Mouse (Mus musculus) hindbrain, embryonic 12.5 days (tissue): ENCODE measurements around the gene Pllp. TPM values are rescaled to one million over a fixed set of nuclear protein-coding genes. Genes with fewer than 3 reads are reported as not detected.

Experiments used
- ATAC-seq: fragments of 200-750 bp; cut with Nextera tagmentation; 2 replicates; pipeline ENCODE4 v1.8.0; 2017; ENCODE audit warnings: moderate TSS enrichment; ENCODE audit not compliant: low FRiP score
- H3K27ac ChIP-seq: fragments of 300-500 bp; sonication (generic); 2 replicates; pipeline ENCODE4 v1.5.1; 2016; ENCODE audit warnings: mild to moderate bottlenecking
- H3K27me3 ChIP-seq: fragments of 300-500 bp; sonication (generic); 2 replicates; pipeline ENCODE4 v1.6.1; 2016; ENCODE audit warnings: mild to moderate bottlenecking
- H3K36me3 ChIP-seq: fragments of 300-500 bp; sonication (generic); 2 replicates; pipeline ENCODE4 v1.6.1; 2016; ENCODE audit warnings: mild to moderate bottlenecking
- H3K4me1 ChIP-seq: fragments of 300-500 bp; sonication (generic); 2 replicates; pipeline ENCODE4 v1.6.1; 2016
- H3K4me2 ChIP-seq: fragments of 300-500 bp; sonication (generic); replicated peaks from 2 replicates; pipeline ENCODE4 v1.6.1; 2016; ENCODE audit warnings: mild to moderate bottlenecking
- H3K4me3 ChIP-seq: fragments of 300-500 bp; sonication (generic); 2 replicates; pipeline ENCODE4 v1.5.1; 2016; ENCODE audit warnings: mild to moderate bottlenecking
- H3K9ac ChIP-seq: fragments of 300-500 bp; sonication (generic); 2 replicates; pipeline ENCODE4 v1.6.1; 2016; ENCODE audit warnings: mild to moderate bottlenecking, moderate library complexity
- H3K9me3 ChIP-seq: fragments of 300-500 bp; sonication (generic); replicated peaks from 2 replicates; pipeline ENCODE4 v1.6.1; 2016; ENCODE audit warnings: mild to moderate bottlenecking
- WGBS: fragments of 180-500 bp; shearing (Covaris S2); methylation state at CpG from one replicate; pipeline ENCODE4 v1.1.7; 2016; 5-methylcytosine and 5-hydroxymethylcytosine counted together
- polyA plus RNA-seq: library from polyadenylated mRNA; unstranded; fragments of >200 nt; fragmentation: Nextera tagmentation; extraction: Ambion mirVana; gene quantifications from 2 replicates; pipeline ENCODE4 v1.2.1, GENCODE M21; 2016

Gene Pllp
- polyA plus RNA-seq, 1 experiment from 2014 or later: 0.41 TPM

DNA sequence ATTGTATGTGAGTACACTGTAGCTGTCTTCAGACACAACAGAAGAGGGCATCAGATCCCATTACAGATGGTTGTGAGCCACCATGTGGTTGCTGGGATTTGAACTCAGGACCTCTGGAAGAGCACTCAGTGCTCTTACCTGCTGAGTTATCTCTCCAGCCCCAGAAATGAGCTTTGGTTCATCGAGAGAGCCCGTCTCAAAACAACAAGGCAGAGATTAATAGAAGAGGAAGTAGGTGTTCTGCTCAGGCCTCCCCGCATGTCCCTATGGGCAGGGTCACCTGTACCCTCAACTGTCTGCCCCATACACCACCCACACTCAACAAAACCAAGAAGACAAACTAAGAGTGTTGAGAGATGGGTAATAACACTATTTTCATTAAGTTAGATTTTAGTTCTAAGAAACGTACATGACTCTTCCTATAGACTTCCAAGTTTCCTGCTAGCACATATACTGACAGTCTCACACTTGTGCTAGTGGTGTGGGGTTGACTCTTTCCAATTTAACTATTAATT is 4.4 kb upstream of the Pllp start:
- peaks cover 8% of the 10 kb centered on the region for H3K4me1 ChIP-seq
- H3K27me3 ChIP-seq: peaks cover 33% of the 10 kb centered on the region
- no peaks in the 10 kb centered on the region for H3K36me3 ChIP-seq
- no peak overlapping the region for H3K4me2 ChIP-seq
- H3K4me3 ChIP-seq: no peak overlapping the region
- no peak overlapping the region for H3K9ac ChIP-seq
- ATAC-seq: no peak
- no peaks in the 10 kb centered on the region for H3K9me3 ChIP-seq
- no peak overlapping the region for H3K27ac ChIP-seq
- 88% methylated on average over 4 of the region's 4 CpGs for WGBS

DNA sequence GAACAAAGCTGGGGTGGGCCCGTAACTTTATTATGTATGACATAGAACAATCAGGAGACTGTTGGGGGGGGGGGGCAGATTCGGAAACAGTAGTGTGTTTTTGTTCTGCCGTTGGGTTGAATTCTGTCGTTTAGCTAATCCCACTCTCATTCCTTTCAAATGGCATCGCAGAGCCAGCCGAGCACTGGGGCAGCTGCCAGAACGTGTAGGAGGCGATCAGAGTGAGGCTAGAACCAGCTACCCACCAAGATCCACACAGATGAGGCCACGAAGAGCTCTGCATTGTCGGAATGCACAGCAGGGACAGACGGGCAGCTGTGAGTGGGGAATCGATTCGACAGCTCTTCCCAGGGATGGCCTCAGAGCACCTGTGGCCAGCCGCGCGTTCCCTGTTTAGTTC is 3.3 kb upstream of the Pllp start:
- H3K27me3 ChIP-seq: peaks cover 40% of the 10 kb centered on the region
- no peak overlapping the region for H3K4me2 ChIP-seq
- WGBS: 66% methylated on average over 16 of the region's 16 CpGs
- no peaks in the 10 kb centered on the region for H3K9me3 ChIP-seq
- H3K36me3 ChIP-seq: no peaks in the 10 kb centered on the region
- no peak for ATAC-seq
- peaks cover 13% of the 10 kb centered on the region for H3K4me1 ChIP-seq
- H3K4me3 ChIP-seq: no peak overlapping the region
- no peak overlapping the region for H3K27ac ChIP-seq
- H3K9ac ChIP-seq: no peak overlapping the region

DNA sequence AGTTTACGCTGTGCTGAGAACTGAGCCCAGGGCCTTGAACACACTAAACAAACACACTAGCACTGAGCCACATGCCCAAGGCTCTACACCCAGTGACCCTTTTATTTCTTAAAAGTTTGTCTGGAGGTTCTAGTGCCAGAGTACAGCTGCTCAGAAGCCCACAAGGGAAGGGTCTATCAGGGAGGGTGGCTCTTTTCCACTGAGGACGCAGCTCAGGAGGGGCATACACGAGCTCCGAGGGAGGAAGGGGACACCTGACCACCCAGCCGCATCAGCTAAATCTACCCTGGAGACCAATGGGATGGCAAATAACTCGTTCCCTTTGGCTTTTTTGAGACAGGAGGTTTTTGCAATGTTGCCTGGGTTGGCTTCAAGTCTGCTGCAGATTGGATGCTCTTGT is 1.9 kb upstream of the Pllp start:
- Histone ChIP-seq H3K9me3 (no peaks in the 10 kb centered on the region), H3K4me1 (peaks cover 13% of the 10 kb centered on the region), H3K4me2 (no peak overlapping the region), H3K4me3 (no peak overlapping the region), H3K9ac (no peak overlapping the region), H3K27ac (no peak overlapping the region), H3K36me3 (no peaks in the 10 kb centered on the region), H3K27me3 (peaks cover 54% of the 10 kb centered on the region)
- no peak for ATAC-seq
- 82% methylated on average over 6 of the region's 6 CpGs for WGBS

DNA sequence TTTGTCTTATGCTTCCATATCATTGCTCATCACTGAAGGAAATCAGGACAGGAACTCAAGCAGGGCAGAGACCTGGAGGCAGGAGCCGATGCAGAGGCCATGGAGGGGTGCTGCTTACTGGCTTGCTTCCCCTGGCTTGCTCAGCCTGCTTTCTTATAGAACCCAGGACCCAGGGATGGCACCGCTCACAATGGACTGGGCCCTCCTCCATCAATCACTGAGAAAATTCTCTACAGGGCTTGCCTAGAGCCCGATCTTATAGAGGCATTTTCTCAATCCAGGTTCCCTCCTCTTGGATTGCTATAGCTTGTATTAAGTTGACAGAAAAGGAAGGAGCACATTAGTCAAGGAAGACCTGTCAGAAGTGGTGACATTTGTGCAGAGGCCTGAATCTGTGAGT is 488 bp upstream of the Pllp start:
- H3K4me2 ChIP-seq: no peak overlapping the region
- H3K4me3 ChIP-seq: 0 out of 2 replicates have a peak overlapping the region, but pooled peaks have one; percentile 40
- no peak overlapping the region for H3K9ac ChIP-seq
- H3K36me3 ChIP-seq: no peaks in the 10 kb centered on the region
- WGBS: 52% methylated on average over 3 of the region's 3 CpGs
- peaks cover 66% of the 10 kb centered on the region for H3K27me3 ChIP-seq
- H3K27ac ChIP-seq: no peak overlapping the region
- H3K9me3 ChIP-seq: no peaks in the 10 kb centered on the region
- no peak for ATAC-seq
- H3K4me1 ChIP-seq: peaks cover 13% of the 10 kb centered on the region

DNA sequence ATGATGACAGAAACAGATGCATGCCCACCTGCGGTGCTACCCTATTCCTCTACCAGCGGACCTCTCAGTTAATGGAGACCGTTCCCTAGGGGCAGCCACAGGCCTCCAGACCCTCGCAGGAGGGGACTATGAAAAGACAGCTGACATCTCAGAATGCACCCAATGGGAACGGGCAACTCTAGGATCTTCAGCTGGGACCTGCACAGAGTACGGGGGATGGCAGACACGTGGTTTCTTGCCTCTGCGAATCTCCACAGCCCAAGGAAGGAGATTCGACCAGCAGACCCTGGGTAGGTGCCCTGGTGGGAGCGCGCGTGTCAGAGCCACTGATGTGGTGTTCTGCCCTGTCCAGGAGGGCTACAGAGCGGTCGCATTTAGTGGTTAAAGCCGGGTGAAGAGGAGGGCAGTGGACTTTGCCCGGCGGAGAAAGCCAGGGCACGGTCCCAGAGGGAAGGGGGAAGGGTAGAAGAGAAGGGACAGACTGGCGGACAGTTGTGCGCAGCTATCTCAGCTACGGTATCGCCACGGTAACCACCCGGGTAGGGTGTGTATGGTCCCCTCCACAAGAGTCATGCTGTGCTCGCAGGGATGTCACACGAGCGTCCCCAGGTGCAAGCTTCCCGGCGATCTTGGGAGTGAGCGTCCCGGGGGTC is 611 bp downstream of the Pllp start:
- Histone ChIP-seq H3K9me3 (no peaks in the 10 kb centered on the region), H3K4me1 (peaks cover 13% of the 10 kb centered on the region), H3K4me3 (peak overlapping the region; percentile 40), H3K36me3 (no peaks in the 10 kb centered on the region), H3K27me3 (peaks cover 66% of the 10 kb centered on the region), H3K4me2 (peak overlapping the region; percentile 61), H3K27ac (no peak overlapping the region), H3K9ac (peak overlapping the region; percentile 35; the same call in 1 of the 2 replicates)
- WGBS: under 1% methylated on average over 31 of the region's 31 CpGs
- peak; percentile 69 for ATAC-seq

DNA sequence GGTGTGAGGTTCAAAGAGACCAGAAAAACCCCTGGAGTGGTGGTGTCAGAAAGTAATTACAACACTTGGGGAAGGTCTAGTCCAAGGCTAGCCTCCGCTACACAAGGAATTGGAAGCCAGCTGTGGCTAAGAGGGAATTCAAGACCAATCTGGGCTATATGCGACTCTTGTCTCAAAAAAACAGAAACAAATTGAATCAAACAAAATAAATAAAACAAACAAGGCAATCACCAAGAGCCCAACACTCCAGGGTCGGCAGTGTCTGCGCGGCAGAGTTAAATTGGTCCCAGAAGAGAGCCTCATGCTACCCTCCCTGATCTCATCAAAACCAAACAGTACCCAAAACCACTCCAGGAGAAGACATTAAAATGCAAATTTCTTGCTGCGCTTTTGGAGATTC is 1.4 kb downstream of the Pllp start:
- Histone ChIP-seq H3K9ac (no peak overlapping the region), H3K27ac (no peak overlapping the region), H3K36me3 (no peaks in the 10 kb centered on the region), H3K4me2 (0 out of 2 replicates have a peak overlapping the region, but pooled peaks have one; percentile 61), H3K9me3 (no peaks in the 10 kb centered on the region), H3K27me3 (peaks cover 66% of the 10 kb centered on the region), H3K4me3 (no peak overlapping the region), H3K4me1 (peaks cover 13% of the 10 kb centered on the region)
- WGBS: 3% methylated on average over 6 of the region's 6 CpGs
- ATAC-seq: no peak

DNA sequence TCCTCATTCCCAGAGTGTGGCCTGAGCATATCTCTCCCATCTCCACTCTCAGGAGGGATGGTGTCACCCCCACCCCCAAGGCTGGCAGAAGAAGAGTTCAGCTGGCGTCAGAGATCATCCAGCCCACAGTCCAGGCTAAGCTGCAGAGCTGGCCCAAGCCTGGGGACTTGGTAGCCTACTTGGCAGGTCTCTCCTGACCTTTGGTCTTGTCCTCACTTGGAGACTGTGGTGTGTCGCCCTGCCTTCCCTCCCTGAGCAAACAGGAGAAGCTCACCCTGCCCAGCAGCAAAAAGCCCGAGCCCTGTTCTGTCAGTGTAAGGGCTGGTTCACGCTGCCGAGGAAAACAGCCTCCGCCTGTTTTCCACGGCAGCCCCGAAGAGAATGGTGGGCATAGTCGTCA is 10.1 kb downstream of the Pllp start:
- no peak overlapping the region for H3K4me3 ChIP-seq
- no peaks in the 10 kb centered on the region for H3K27me3 ChIP-seq
- H3K9ac ChIP-seq: no peak overlapping the region
- H3K9me3 ChIP-seq: no peaks in the 10 kb centered on the region
- H3K4me2 ChIP-seq: no peak overlapping the region
- WGBS: 74% methylated on average over 9 of the region's 9 CpGs
- H3K4me1 ChIP-seq: no peaks in the 10 kb centered on the region
- ATAC-seq: no peak
- no peaks in the 10 kb centered on the region for H3K36me3 ChIP-seq
- H3K27ac ChIP-seq: no peak overlapping the region

DNA sequence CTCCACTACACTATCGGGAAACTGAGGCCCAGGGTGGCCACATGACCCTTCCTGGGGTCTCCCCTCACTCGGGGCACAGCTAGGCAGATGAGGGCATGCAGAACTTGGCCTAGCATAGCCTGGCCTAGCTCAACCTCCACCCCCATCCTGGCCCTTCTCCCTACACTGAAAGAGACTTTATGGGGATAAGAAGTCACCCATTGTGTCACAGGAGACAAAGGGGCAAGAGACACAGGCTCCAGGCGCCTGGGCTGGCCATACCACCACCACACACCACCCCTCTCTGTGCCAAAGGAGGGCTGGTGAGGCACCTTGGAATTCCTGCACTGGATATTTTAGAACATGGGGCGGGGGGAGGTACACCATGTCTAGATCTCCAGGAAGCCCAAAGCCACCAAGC is 11.8 kb downstream of the Pllp start:
- Histone ChIP-seq H3K36me3 (no peaks in the 10 kb centered on the region), H3K27me3 (no peaks in the 10 kb centered on the region), H3K9me3 (no peaks in the 10 kb centered on the region), H3K4me2 (no peak overlapping the region), H3K4me1 (no peaks in the 10 kb centered on the region), H3K4me3 (no peak overlapping the region), H3K9ac (no peak overlapping the region), H3K27ac (no peak overlapping the region)
- WGBS: 74% methylated on average over 4 of the region's 4 CpGs
- no peak for ATAC-seq

DNA sequence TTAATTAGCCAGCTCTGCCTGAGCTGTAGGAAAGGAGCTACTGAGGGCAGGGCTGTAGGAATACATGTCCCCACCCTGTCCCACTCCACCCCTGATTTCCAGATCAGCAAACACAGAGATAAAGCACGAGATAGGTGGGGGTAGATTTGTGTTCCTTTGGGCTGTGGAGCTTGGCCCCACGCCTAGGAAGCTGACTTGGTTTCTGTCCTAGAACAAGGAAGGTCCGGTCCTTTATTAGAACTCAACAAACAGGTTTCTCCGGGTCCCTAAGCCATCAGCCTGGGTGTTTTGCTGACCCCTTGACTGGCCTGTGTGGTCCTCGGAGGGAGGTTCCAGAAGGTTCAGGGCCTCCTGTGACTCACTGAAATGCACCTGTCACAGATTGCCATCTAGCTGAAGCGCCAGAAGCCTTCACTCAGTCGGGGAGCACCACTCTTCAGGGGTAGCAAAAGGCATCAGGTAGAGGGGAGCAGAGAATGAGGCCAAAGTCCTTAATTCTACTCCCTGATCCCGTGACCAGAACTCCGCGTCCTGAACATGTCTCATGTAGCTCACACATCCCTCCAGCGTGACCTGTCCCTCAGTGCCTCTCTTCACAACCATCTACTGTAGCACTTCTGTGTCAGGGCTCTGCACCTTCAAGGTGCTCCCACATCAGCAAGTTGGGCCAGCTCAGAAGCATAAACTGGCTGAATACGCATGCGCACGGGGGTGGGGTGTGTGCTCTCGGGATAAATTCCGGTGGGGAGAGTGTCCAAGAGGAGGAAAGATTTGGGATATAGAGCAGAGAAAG is 13.2 kb downstream of the Pllp start:
- ATAC-seq: no peak
- no peaks in the 10 kb centered on the region for H3K4me1 ChIP-seq

DNA sequence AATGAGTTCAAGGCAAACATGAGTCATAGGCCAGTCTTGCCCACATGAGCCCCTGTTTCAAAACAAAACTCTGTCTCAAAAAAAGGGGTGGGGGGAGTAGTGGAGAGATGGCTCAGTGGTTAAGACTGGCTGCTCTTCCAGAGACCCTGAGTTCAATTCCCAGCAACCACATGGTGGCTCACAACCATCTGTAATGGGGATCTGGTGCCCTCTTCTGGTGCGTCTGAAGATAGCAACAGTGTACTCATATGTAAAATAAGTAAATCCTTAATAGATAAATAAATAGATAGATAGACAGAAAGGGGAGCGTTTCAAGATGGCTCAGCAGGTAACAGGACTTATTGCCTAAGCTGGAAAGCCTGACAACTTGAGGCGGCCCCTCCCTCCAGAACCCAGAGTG is 15.7 kb downstream of the Pllp start:
- no peaks in the 10 kb centered on the region for H3K27me3 ChIP-seq
- H3K36me3 ChIP-seq: no peaks in the 10 kb centered on the region
- no peak overlapping the region for H3K27ac ChIP-seq
- no peak for ATAC-seq
- 86% methylated on average over 3 of the region's 3 CpGs for WGBS
- H3K4me3 ChIP-seq: no peak overlapping the region
- no peaks in the 10 kb centered on the region for H3K9me3 ChIP-seq
- no peak overlapping the region for H3K4me2 ChIP-seq
- H3K4me1 ChIP-seq: no peaks in the 10 kb centered on the region
- H3K9ac ChIP-seq: no peak overlapping the region

More for the DNA sequence above, 13.2 kb downstream of the Pllp start:
- no peaks in the 10 kb centered on the region for H3K27me3 ChIP-seq
- 83% methylated on average over 16 of the region's 16 CpGs for WGBS
- no peak overlapping the region for H3K27ac ChIP-seq
- H3K9me3 ChIP-seq: no peaks in the 10 kb centered on the region
- H3K4me3 ChIP-seq: no peak overlapping the region
- no peak overlapping the region for H3K9ac ChIP-seq
- H3K36me3 ChIP-seq: no peaks in the 10 kb centered on the region
- H3K4me2 ChIP-seq: no peak overlapping the region

DNA sequence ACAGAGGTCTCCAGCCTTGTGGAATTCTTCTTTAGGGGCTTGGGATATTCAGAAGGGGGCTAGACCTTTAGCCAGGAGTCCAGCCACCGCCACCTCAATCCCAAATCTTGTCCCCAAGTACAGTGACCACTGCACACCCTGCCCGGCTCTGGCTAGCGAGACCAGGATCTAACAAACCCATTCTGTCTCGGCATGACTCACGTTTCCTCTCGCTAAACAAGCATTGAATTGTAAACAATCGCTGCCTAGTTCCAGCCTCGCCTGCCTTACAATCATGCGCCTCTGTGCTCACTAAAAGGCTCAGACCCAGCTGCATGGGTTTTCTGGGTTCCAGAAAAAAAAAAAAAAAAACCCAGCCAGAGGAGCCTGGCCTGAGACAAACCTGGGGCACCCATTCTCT is 17.5 kb downstream of the Pllp start:
- Histone ChIP-seq H3K36me3 (peaks cover 15% of the 10 kb centered on the region), H3K4me1 (no peaks in the 10 kb centered on the region), H3K27me3 (no peaks in the 10 kb centered on the region), H3K9me3 (no peaks in the 10 kb centered on the region), H3K4me3 (no peak overlapping the region), H3K9ac (no peak overlapping the region; the same call in 1 of the 2 replicates), H3K27ac (peak overlapping the region; percentile 19; the same call in 1 of the 2 replicates), H3K4me2 (no peak overlapping the region)
- ATAC-seq: no peak
- WGBS: 55% methylated on average over 9 of the region's 9 CpGs

DNA sequence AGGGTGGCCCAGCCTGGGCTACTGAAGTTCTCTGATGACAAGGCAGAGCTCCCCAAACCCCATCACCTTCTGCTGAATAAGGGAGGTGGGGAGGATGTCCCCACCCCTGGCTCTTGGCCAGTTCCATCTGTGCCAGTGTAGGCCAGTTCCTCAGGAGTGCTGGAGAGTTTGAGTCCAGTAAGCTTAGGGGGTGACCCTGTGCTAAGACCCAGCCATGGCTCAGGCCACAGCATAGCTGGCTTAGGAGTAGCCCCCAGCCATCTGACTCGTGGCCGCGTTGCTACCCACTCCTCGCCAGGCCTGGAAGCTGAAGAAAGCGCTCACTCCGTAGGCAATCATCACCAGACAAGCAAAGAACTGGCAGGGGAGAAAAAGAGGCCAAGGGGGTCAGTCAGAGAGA is 20.2 kb downstream of the Pllp start:
- H3K27me3 ChIP-seq: no peaks in the 10 kb centered on the region
- H3K4me1 ChIP-seq: no peaks in the 10 kb centered on the region
- H3K9ac ChIP-seq: no peak overlapping the region
- no peak overlapping the region for H3K4me2 ChIP-seq
- WGBS: 83% methylated on average over 6 of the region's 6 CpGs
- no peak overlapping the region for H3K27ac ChIP-seq
- peaks cover 42% of the 10 kb centered on the region for H3K36me3 ChIP-seq
- no peaks in the 10 kb centered on the region for H3K9me3 ChIP-seq
- peak; percentile 33; the same call in 1 of the 2 replicates for ATAC-seq
- H3K4me3 ChIP-seq: no peak overlapping the region
